In the genomic region with DNA sequence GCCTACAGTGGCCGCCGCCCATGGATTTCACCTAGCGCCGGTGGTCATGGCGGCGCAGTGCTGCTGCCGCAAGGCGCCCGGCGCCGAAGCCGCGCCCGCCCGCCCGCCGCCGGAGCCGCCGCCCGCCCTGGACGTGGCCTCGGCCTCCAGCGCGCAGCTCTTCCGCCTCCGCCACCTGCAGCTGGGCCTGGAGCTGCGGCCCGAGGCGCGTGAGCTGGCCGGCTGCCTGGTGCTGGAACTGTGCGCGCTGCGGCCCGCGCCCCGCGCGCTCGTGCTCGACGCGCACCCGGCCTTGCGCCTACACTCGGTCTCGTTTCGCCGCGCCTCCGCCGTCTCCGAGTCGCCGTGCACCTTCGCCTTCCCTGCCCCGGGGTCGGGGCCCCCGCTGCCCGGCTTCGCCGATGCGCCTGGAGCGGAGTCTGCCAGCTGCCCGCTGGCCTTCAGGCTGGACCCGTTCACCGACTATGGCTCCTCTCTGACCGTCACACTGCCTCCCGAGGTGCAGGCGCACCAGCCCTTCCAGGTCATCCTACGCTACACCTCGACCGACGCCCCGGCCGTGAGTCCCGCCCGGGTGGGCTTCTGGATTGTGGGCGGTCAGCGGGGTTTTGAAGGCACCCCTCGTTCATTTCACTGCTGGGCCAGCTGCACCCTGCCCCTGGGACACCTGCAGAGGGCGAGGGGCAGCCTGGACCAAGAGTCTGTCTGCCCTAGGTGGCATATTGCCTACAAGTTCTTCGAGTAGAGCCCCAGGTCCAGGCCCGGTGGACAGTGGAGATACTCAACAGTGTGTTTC, we compare ENCODE assay signal across 8 mouse cellular contexts. TPM values are rescaled to one million over a fixed set of nuclear protein-coding genes. Genes with fewer than 3 reads are reported as not detected.
DNase-seq lines count a peak whose midpoint lies in the region; ATAC-seq lines count a peak whose summit lies in the region.

No protein-coding gene starts in this region.

- peak overlapping the region; percentile 91 for H3K4me2 ChIP-seq in kidney, embryonic 15.5 days
- peak overlapping the region; percentile 95 for H3K4me2 ChIP-seq in liver, embryonic 13.5 days

- peak; percentile 69 for DNase-seq in layer of hippocampus, adult 11-12 months (ENCODE audit: low spot score)
- no peak for DNase-seq in layer of hippocampus, adult 9-10 months (ENCODE audit: low spot score)
- peak; percentile 69 for DNase-seq in embryonic facial prominence, embryonic 10.5 days (ENCODE audit: low spot score)
- DNase-seq in heart, adult 9 months (ENCODE audit: low spot score in 2 of 2) = peak; percentile 59 to 61
- peak; percentile 26 for DNase-seq in liver, embryonic 13.5 days
- peak; percentile 71 for DNase-seq in neural tube, embryonic 10.5 days (ENCODE audit: extremely low spot score, low spot score)
- peak; percentile 82 for DNase-seq in testis, postnatal 10 days (ENCODE audit: low spot score)

- WGBS in embryonic facial prominence, embryonic 10.5 days = under 1% methylated on average over 85 of the region's 85 CpGs
- WGBS in kidney, embryonic 15.5 days = 1% methylated on average over 75 of the region's 85 CpGs
- 2% methylated on average over 68 of the region's 85 CpGs for WGBS in liver, embryonic 13.5 days (ENCODE audit: insufficient replicate concordance)

- peaks cover 50% of the 10 kb centered on the region for H3K4me1 ChIP-seq in embryonic facial prominence, embryonic 10.5 days
- H3K4me1 ChIP-seq in kidney, embryonic 15.5 days = peaks cover 43% of the 10 kb centered on the region
- peaks cover 61% of the 10 kb centered on the region for H3K4me1 ChIP-seq in liver, embryonic 13.5 days (replicated peaks)

- no peaks in the 10 kb centered on the region for H3K9me3 ChIP-seq in embryonic facial prominence, embryonic 10.5 days
- no peaks in the 10 kb centered on the region for H3K9me3 ChIP-seq in kidney, embryonic 15.5 days (replicated peaks)
- H3K9me3 ChIP-seq in liver, embryonic 13.5 days (replicated peaks) = no peaks in the 10 kb centered on the region

- H3K27me3 ChIP-seq in embryonic facial prominence, embryonic 10.5 days (replicated peaks; ENCODE audit: low read depth, poor library complexity, severe bottlenecking) = peaks cover 23% of the 10 kb centered on the region
- no peaks in the 10 kb centered on the region for H3K27me3 ChIP-seq in kidney, embryonic 15.5 days
- no peaks in the 10 kb centered on the region for H3K27me3 ChIP-seq in liver, embryonic 13.5 days

- H3K4me3 ChIP-seq in embryonic facial prominence, embryonic 10.5 days = peak overlapping the region; percentile 74
- peak overlapping the region; percentile 83 for H3K4me3 ChIP-seq in kidney, embryonic 15.5 days (replicated peaks)
- peak overlapping the region; percentile 80 for H3K4me3 ChIP-seq in liver, embryonic 13.5 days (replicated peaks)

- ATAC-seq in kidney, embryonic 15.5 days (replicated peaks; ENCODE audit: low FRiP score) = peak; percentile 34
- ATAC-seq in liver, embryonic 13.5 days (ENCODE audit: low read depth) = peak; percentile 19

- H3K27ac ChIP-seq in embryonic facial prominence, embryonic 10.5 days (replicated peaks) = peak overlapping the region; percentile 90
- peak overlapping the region; percentile 90 for H3K27ac ChIP-seq in kidney, embryonic 15.5 days
- H3K27ac ChIP-seq in liver, embryonic 13.5 days = peak overlapping the region; percentile 73

- H3K9ac ChIP-seq in kidney, embryonic 15.5 days = peak overlapping the region; percentile 88
- peak overlapping the region; percentile 84 for H3K9ac ChIP-seq in liver, embryonic 13.5 days

- H3K36me3 ChIP-seq in embryonic facial prominence, embryonic 10.5 days (replicated peaks) = peaks cover 28% of the 10 kb centered on the region
- H3K36me3 ChIP-seq in kidney, embryonic 15.5 days = peaks cover 25% of the 10 kb centered on the region
- peaks cover 25% of the 10 kb centered on the region for H3K36me3 ChIP-seq in liver, embryonic 13.5 days

RNA-seq across cellular contexts. Expression of gene Rnpepl1, which starts 0.5 kb away (rescaled TPM):
- 26.4 and 28.0 TPM in 2 replicates for polyA plus RNA-seq in embryonic facial prominence, embryonic 10.5 days (2016; fragmentation: Nextera tagmentation; extraction: Ambion mirVana)
- polyA plus RNA-seq in kidney, embryonic 15.5 days (2015; fragmentation: Nextera tagmentation; extraction: Ambion mirVana) = 32.6 and 37.9 TPM in 2 replicates
- polyA plus RNA-seq in liver, embryonic 13.5 days (2015; fragmentation: Nextera tagmentation; extraction: Ambion mirVana) = 12.3 and 13.1 TPM in 2 replicates

RNA-seq across cellular contexts. Expression of gene Dusp28, which starts 4.3 kb away (rescaled TPM):
- 11.0 and 11.9 TPM in 2 replicates for polyA plus RNA-seq in embryonic facial prominence, embryonic 10.5 days (2016; fragmentation: Nextera tagmentation; extraction: Ambion mirVana)
- polyA plus RNA-seq in kidney, embryonic 15.5 days (2015; fragmentation: Nextera tagmentation; extraction: Ambion mirVana) = 12.2 and 14.7 TPM in 2 replicates
- polyA plus RNA-seq in liver, embryonic 13.5 days (2015; fragmentation: Nextera tagmentation; extraction: Ambion mirVana) = 6.7 and 7.5 TPM in 2 replicates

RNA-seq across cellular contexts. Expression of gene Ankmy1, which starts 8.4 kb away (rescaled TPM):
- polyA plus RNA-seq in embryonic facial prominence, embryonic 10.5 days (2016; fragmentation: Nextera tagmentation; extraction: Ambion mirVana) = 0.30 and 0.45 TPM in 2 replicates
- 0.43 and 0.54 TPM in 2 replicates for polyA plus RNA-seq in kidney, embryonic 15.5 days (2015; fragmentation: Nextera tagmentation; extraction: Ambion mirVana)
- polyA plus RNA-seq in liver, embryonic 13.5 days (2015; fragmentation: Nextera tagmentation; extraction: Ambion mirVana) = 0.09 TPM in 1 of 2 replicates, not detected in the other

RNA-seq across cellular contexts. Expression of gene Capn10, which starts 23.1 kb away (rescaled TPM):
- polyA plus RNA-seq in embryonic facial prominence, embryonic 10.5 days (2016; fragmentation: Nextera tagmentation; extraction: Ambion mirVana) = 37.7 and 42.0 TPM in 2 replicates
- 32.6 and 37.2 TPM in 2 replicates for polyA plus RNA-seq in kidney, embryonic 15.5 days (2015; fragmentation: Nextera tagmentation; extraction: Ambion mirVana)
- polyA plus RNA-seq in liver, embryonic 13.5 days (2015; fragmentation: Nextera tagmentation; extraction: Ambion mirVana) = 10.1 and 10.9 TPM in 2 replicates

RNA-seq across cellular contexts. Expression of gene Gpr35, which starts 39.5 kb away (rescaled TPM):
- 0.13 and 0.19 TPM in 2 replicates for polyA plus RNA-seq in embryonic facial prominence, embryonic 10.5 days (2016; fragmentation: Nextera tagmentation; extraction: Ambion mirVana)
- polyA plus RNA-seq in kidney, embryonic 15.5 days (2015; fragmentation: Nextera tagmentation; extraction: Ambion mirVana) = 0.55 and 0.56 TPM in 2 replicates
- 0.37 and 0.42 TPM in 2 replicates for polyA plus RNA-seq in liver, embryonic 13.5 days (2015; fragmentation: Nextera tagmentation; extraction: Ambion mirVana)
